Mouse (Mus musculus): ENCODE data around the gene Nol4l. TPM values are rescaled to one million over a fixed set of nuclear protein-coding genes. Genes with fewer than 3 reads are reported as not detected.

Gene Nol4l
- total and polyA plus RNA-seq, 2 experiments from 2014 or later = 28.0 to 58.5 TPM

- TF ChIP-seq CTCF (IDR thresholded peaks at IDR 0.05; ENCODE audit: low read depth) = no peak
- Histone ChIP-seq H3K4me1 (ENCODE audit: insufficient read depth) (peaks cover 39% of the 10 kb centered on the region), H3K27me3 (ENCODE audit: insufficient read depth, low read length) (no peaks in the 10 kb centered on the region), H3K4me2 (ENCODE audit: low read depth) (peak overlapping the region; percentile 89), H3K9ac (peak overlapping the region; percentile 84; the same call in 1 of the 2 replicates), H3K27ac (ENCODE audit: low read depth, low read length) (peak overlapping the region; percentile 94), H3K36me3 (ENCODE audit: insufficient read depth) (no peaks in the 10 kb centered on the region), H3K9me3 (ENCODE audit: low read length) (no peaks in the 10 kb centered on the region), H3K4me3 (ENCODE audit: low read depth, low read length) (peak overlapping the region; percentile 59)
- ATAC-seq = no peak
- DNase-seq = no peak
- WGBS = 27% methylated on average over 2 of the region's 2 CpGs
Measured at GRCm38 (mm10) chr2:153493393-153493731, 36.4 kb downstream of the Nol4l start.

- peak within 1 kb of the TSS; percentile 84 for H3K9ac ChIP-seq
- peak within 1 kb of the TSS; percentile 59 for H3K4me3 ChIP-seq (ENCODE audit: low read depth, low read length)
- no peaks in the 10 kb centered on the region for H3K9me3 ChIP-seq (ENCODE audit: low read length)
- H3K36me3 ChIP-seq (ENCODE audit: insufficient read depth) = no peaks in the 10 kb centered on the region
- H3K4me1 ChIP-seq (ENCODE audit: insufficient read depth) = peaks cover 39% of the 10 kb centered on the region
- ATAC-seq (peak; percentile 88), DNase-seq (peak; percentile 96)
- H3K27ac ChIP-seq (ENCODE audit: low read depth, low read length) = peak within 1 kb of the TSS; percentile 94
- 3% methylated on average over 79 of the region's 83 CpGs for WGBS
- no peaks in the 10 kb centered on the region for H3K27me3 ChIP-seq (ENCODE audit: insufficient read depth, low read length)
- H3K4me2 ChIP-seq (ENCODE audit: low read depth) = peak within 1 kb of the TSS; percentile 89
- no peak for TF ChIP-seq CTCF (IDR thresholded peaks at IDR 0.05; ENCODE audit: low read depth)
Measured at GRCm38 (mm10) chr2:153492573-153493392, 37.0 kb downstream of the Nol4l start, which contains the start of gene 4930404H24Rik. Gene 4930404H24Rik, plus strand, starts transcription at chr2:153492790.

GRCm38 (mm10) chr2:153492179-153492517 lies 37.6 kb downstream of the Nol4l start:
- under 1% methylated on average over 24 of the region's 24 CpGs for WGBS
- no peaks in the 10 kb centered on the region for H3K36me3 ChIP-seq (ENCODE audit: insufficient read depth)
- peak overlapping the region; percentile 94 for H3K27ac ChIP-seq (ENCODE audit: low read depth, low read length)
- no peaks in the 10 kb centered on the region for H3K27me3 ChIP-seq (ENCODE audit: insufficient read depth, low read length)
- no peaks in the 10 kb centered on the region for H3K9me3 ChIP-seq (ENCODE audit: low read length)
- peak overlapping the region; percentile 89 for H3K4me2 ChIP-seq (ENCODE audit: low read depth)
- H3K4me1 ChIP-seq (ENCODE audit: insufficient read depth) = peaks cover 33% of the 10 kb centered on the region
- TF ChIP-seq CTCF (IDR thresholded peaks at IDR 0.05; ENCODE audit: low read depth) = no peak
- ATAC-seq (peak; percentile 19), DNase-seq (peak; percentile 57)
- peak overlapping the region; percentile 59 for H3K4me3 ChIP-seq (ENCODE audit: low read depth, low read length)
- H3K9ac ChIP-seq = peak overlapping the region; percentile 84

GRCm38 (mm10) chr2:153491512-153492178 lies 38.1 kb downstream of the Nol4l start:
- ATAC-seq (no peak; the same call in 1 of the 2 replicates), DNase-seq (peak; percentile 59)
- H3K27me3 ChIP-seq (ENCODE audit: insufficient read depth, low read length) = no peaks in the 10 kb centered on the region
- peaks cover 30% of the 10 kb centered on the region for H3K4me1 ChIP-seq (ENCODE audit: insufficient read depth)
- peak overlapping the region; percentile 89 for H3K4me2 ChIP-seq (ENCODE audit: low read depth)
- peak overlapping the region; percentile 94 for H3K27ac ChIP-seq (ENCODE audit: low read depth, low read length)
- H3K9me3 ChIP-seq (ENCODE audit: low read length) = no peaks in the 10 kb centered on the region
- no peak for TF ChIP-seq CTCF (IDR thresholded peaks at IDR 0.05; ENCODE audit: low read depth)
- H3K4me3 ChIP-seq (ENCODE audit: low read depth, low read length) = peak overlapping the region; percentile 59
- peak overlapping the region; percentile 84 for H3K9ac ChIP-seq
- no peaks in the 10 kb centered on the region for H3K36me3 ChIP-seq (ENCODE audit: insufficient read depth)
- WGBS = 7% methylated on average over 18 of the region's 18 CpGs

GRCm38 (mm10) chr2:153490940-153491339 lies 38.8 kb downstream of the Nol4l start:
- no peak overlapping the region for H3K9ac ChIP-seq
- 20% methylated on average over 5 of the region's 5 CpGs for WGBS
- DNase-seq (peak; percentile 40), ATAC-seq (no peak)
- H3K4me1 ChIP-seq (ENCODE audit: insufficient read depth) = peaks cover 30% of the 10 kb centered on the region
- no peak for TF ChIP-seq CTCF (IDR thresholded peaks at IDR 0.05; ENCODE audit: low read depth)
- H3K27me3 ChIP-seq (ENCODE audit: insufficient read depth, low read length) = no peaks in the 10 kb centered on the region
- no peak overlapping the region; the same call in 1 of the 2 replicates for H3K27ac ChIP-seq (ENCODE audit: low read depth, low read length)
- H3K4me2 ChIP-seq (ENCODE audit: low read depth) = no peak overlapping the region
- no peak overlapping the region for H3K4me3 ChIP-seq (ENCODE audit: low read depth, low read length)
- H3K36me3 ChIP-seq (ENCODE audit: insufficient read depth) = no peaks in the 10 kb centered on the region
- H3K9me3 ChIP-seq (ENCODE audit: low read length) = no peaks in the 10 kb centered on the region

- H3K4me1 ChIP-seq (ENCODE audit: insufficient read depth) = peaks cover 30% of the 10 kb centered on the region
- H3K27me3 ChIP-seq (ENCODE audit: insufficient read depth, low read length) = no peaks in the 10 kb centered on the region
- no peak for TF ChIP-seq CTCF (IDR thresholded peaks at IDR 0.05; ENCODE audit: low read depth)
- 86% methylated on average over 1 of the region's 1 CpGs for WGBS
- no peak for DNase-seq
- H3K27ac ChIP-seq (ENCODE audit: low read depth, low read length) = no peak overlapping the region
- H3K9ac ChIP-seq = no peak overlapping the region
- no peak overlapping the region for H3K4me3 ChIP-seq (ENCODE audit: low read depth, low read length)
- no peak overlapping the region for H3K4me2 ChIP-seq (ENCODE audit: low read depth)
- H3K9me3 ChIP-seq (ENCODE audit: low read length) = no peaks in the 10 kb centered on the region
- H3K36me3 ChIP-seq (ENCODE audit: insufficient read depth) = no peaks in the 10 kb centered on the region
- ATAC-seq = no peak
Measured at GRCm38 (mm10) chr2:153490116-153490515, 39.7 kb downstream of the Nol4l start.

GRCm38 (mm10) chr2:153484071-153484470 lies 45.7 kb downstream of the Nol4l start:
- 11% methylated on average over 4 of the region's 4 CpGs for WGBS
- ATAC-seq (peak; percentile 77), DNase-seq (peak; percentile 59)
- peak overlapping the region; percentile 40; the same call in 1 of the 2 replicates for H3K9ac ChIP-seq
- H3K36me3 ChIP-seq (ENCODE audit: insufficient read depth) = peaks cover 5% of the 10 kb centered on the region; the same call in 1 of the 2 replicates
- peak overlapping the region; percentile 81 for H3K27ac ChIP-seq (ENCODE audit: low read depth, low read length)
- no peaks in the 10 kb centered on the region for H3K9me3 ChIP-seq (ENCODE audit: low read length)
- no peak overlapping the region for H3K4me2 ChIP-seq (ENCODE audit: low read depth)
- no peaks in the 10 kb centered on the region for H3K27me3 ChIP-seq (ENCODE audit: insufficient read depth, low read length)
- TF ChIP-seq CTCF (IDR thresholded peaks at IDR 0.05; ENCODE audit: low read depth) = no peak
- H3K4me1 ChIP-seq (ENCODE audit: insufficient read depth) = peaks cover 22% of the 10 kb centered on the region
- H3K4me3 ChIP-seq (ENCODE audit: low read depth, low read length) = no peak overlapping the region

Data from forebrain, postnatal 0 days (tissue).